Mouse (Mus musculus) forebrain, postnatal 0 days (tissue): Measurements from ENCODE around the gene Efcab12. TPM values are rescaled to one million over a fixed set of nuclear protein-coding genes. Genes with fewer than 3 reads are reported as not detected.
"Not testable (repeated sequence)": the region's sequence is repeated elsewhere in the genome, so short reads cannot be mapped to it uniquely, and the experiment has no call there.

Experiments used
- ATAC-seq: fragments of 200-750 bp; cut with Nextera tagmentation; 2 replicates; pipeline ENCODE4 v1.8.0; 2017; ENCODE audit warnings: mild to moderate bottlenecking, moderate library complexity
- DNase-seq: peaks from one replicate; pipeline ENCODE4 v3.0.0-alpha.2; 2015
- H3K27ac ChIP-seq: fragments of 300-500 bp; sonication (generic); 2 replicates; pipeline ENCODE4 v1.5.1; 2014; ENCODE audit warnings: low read depth, mild to moderate bottlenecking, antibody characterized with exemption, low read length, moderate library complexity, mixed read lengths
- H3K27me3 ChIP-seq: fragments of 300-500 bp; sonication (generic); 2 replicates; pipeline ENCODE4 v1.6.1; 2014; ENCODE audit warnings: mild to moderate bottlenecking, low read length, mixed read lengths; ENCODE audit not compliant: insufficient read depth
- H3K36me3 ChIP-seq: fragments of 300-500 bp; sonication (generic); 2 replicates; pipeline ENCODE4 v1.6.1; 2014; ENCODE audit warnings: mild to moderate bottlenecking, moderate library complexity; ENCODE audit not compliant: insufficient read depth
- H3K4me1 ChIP-seq: fragments of 300-500 bp; sonication (generic); 2 replicates; pipeline ENCODE4 v1.6.1; 2014; ENCODE audit warnings: antibody characterized with exemption; ENCODE audit not compliant: insufficient read depth
- H3K4me2 ChIP-seq: fragments of 300-500 bp; sonication (generic); 2 replicates; pipeline ENCODE4 v1.6.1; 2014; ENCODE audit warnings: low read depth, mild to moderate bottlenecking, moderate library complexity
- H3K4me3 ChIP-seq: fragments of 300-500 bp; sonication (generic); 2 replicates; pipeline ENCODE4 v1.5.1; 2014; ENCODE audit warnings: low read depth, low read length, mixed read lengths
- H3K9ac ChIP-seq: fragments of 300-500 bp; sonication (generic); 2 replicates; pipeline ENCODE4 v1.6.1; 2014; ENCODE audit warnings: mild to moderate bottlenecking
- H3K9me3 ChIP-seq: fragments of 300-500 bp; sonication (generic); 2 replicates; pipeline ENCODE4 v1.6.1; 2016; ENCODE audit warnings: low read length
- CTCF ChIP-seq: sonication (generic); IDR thresholded peaks from 2 replicates; pipeline ENCODE4 v1.5.1; 2016; ENCODE audit warnings: antibody characterized with exemption, control low read depth, low read depth
- WGBS: fragments of 180-500 bp; shearing (Covaris S2); extraction: QIAGEN DNeasy Blood & Tissue Kit; methylation state at CpG from one replicate; pipeline ENCODE4 v1.1.7; 2014; 5-methylcytosine and 5-hydroxymethylcytosine counted together
- polyA plus RNA-seq: library from polyadenylated mRNA; unstranded; fragments of >200 nt; fragmentation: Nextera tagmentation; extraction: Ambion mirVana; gene quantifications from 2 replicates; pipeline ENCODE4 v1.2.1, GENCODE M21; 2015
- total RNA-seq: library from RNA; depleted of rRNA; stranded (reverse); fragments of >200 nt; gene quantifications from 2 replicates; pipeline ENCODE4 v1.2.3, GENCODE M21; 2014; rRNA removed

Gene Efcab12
- total RNA-seq (2.4 and 4.4 TPM in 2 replicates), polyA plus RNA-seq (1.4 and 1.7 TPM in 2 replicates)

DNA sequence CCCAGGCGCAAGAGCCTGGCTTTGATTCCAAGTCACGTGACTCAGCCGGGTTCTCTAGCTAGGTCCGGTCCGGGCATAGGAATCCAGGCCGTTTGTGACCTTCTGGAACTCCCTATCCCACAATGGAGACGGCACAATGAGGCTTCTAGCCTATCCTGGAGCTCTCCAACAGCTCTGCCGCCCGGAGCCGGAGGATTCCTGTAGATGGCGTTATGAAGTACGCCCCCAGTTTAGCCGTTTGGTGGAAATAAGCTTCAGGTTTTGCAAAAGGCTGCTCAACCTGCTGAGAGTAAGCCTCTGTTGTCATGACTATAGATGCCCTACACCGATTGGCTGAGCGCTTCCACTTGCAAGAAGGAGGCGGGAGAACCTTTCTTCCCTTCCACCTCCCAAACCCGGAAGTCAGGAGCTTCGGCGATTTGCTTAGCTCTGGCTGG lies at the start of gene Efcab12:
Gene Efcab12 (minus strand): TSS at position 252 of the 437 bp plus-strand sequence.
- Histone ChIP-seq H3K9me3 (no peaks in the 10 kb centered on the region), H3K27me3 (no peaks in the 10 kb centered on the region), H3K27ac (peak within 1 kb of the TSS; percentile 29; the same call in 1 of the 2 replicates), H3K4me3 (peak within 1 kb of the TSS; percentile 39), H3K9ac (peak within 1 kb of the TSS; percentile 37), H3K36me3 (peaks cover 5% of the 10 kb centered on the region; the same call in 1 of the 2 replicates), H3K4me1 (peaks cover 6% of the 10 kb centered on the region; the same call in 1 of the 2 replicates), H3K4me2 (peak within 1 kb of the TSS; percentile 61)
- peak; percentile 85 for DNase-seq
- peak; percentile 35 for TF ChIP-seq CTCF
- ATAC-seq, result peak; percentile 100
- WGBS, result 1% methylated on average over 19 of the region's 19 CpGs

DNA sequence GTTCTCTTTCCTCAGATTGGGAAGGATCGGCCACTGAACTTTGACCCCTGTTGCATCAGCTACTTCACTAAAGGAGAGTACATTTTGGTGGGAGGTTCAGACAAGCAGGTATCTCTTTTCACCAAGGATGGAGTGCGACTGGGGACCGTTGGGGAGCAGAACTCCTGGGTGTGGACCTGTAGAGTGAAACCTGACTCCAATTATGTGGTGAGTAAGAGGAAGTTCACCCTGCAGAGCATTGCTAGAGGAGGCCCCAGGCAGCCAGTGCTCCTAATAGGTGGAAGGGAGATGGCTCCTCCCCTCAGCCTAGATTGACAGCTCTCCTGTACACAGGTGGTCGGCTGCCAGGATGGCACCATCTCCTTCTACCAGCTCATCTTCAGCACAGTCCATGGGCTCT lies 48.7 kb upstream of the Efcab12 start:
- no peaks in the 10 kb centered on the region for H3K9me3 ChIP-seq
- H3K4me3 ChIP-seq, result no peak overlapping the region
- no peak overlapping the region for H3K27ac ChIP-seq
- peaks cover 43% of the 10 kb centered on the region for H3K36me3 ChIP-seq
- no peak for TF ChIP-seq CTCF
- ATAC-seq (no peak), DNase-seq (no peak)
- H3K9ac ChIP-seq, result no peak overlapping the region
- 82% methylated on average over 4 of the region's 4 CpGs for WGBS
- no peaks in the 10 kb centered on the region for H3K27me3 ChIP-seq
- H3K4me1 ChIP-seq, result peaks cover 15% of the 10 kb centered on the region
- no peak overlapping the region for H3K4me2 ChIP-seq

DNA sequence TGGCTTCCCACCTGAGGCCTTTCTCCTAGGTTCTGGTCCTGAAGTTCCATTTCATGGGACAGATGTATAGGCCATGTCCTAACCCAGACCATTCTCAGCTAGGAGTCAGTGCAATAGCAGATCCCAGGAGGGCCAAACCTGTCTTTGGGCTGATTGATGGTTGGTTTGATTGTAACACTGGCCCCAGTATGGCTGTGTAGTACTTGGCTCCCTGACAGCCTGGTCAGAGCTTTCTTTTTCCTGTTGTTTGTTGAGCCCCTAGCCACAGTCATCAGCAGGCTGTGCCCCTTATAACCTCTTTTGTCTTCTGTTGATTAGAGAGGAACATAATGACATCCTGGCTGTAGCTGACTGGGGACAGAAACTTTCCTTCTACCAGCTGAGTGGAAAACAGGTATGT lies 45.8 kb upstream of the Efcab12 start:
- no peak for DNase-seq
- H3K27ac ChIP-seq, result no peak overlapping the region
- no peaks in the 10 kb centered on the region for H3K9me3 ChIP-seq
- no peaks in the 10 kb centered on the region for H3K4me1 ChIP-seq
- TF ChIP-seq CTCF, result no peak
- peaks cover 54% of the 10 kb centered on the region for H3K36me3 ChIP-seq
- no peak overlapping the region for H3K4me3 ChIP-seq
- H3K27me3 ChIP-seq, result no peaks in the 10 kb centered on the region
- no peak overlapping the region for H3K4me2 ChIP-seq
- H3K9ac ChIP-seq, result no peak overlapping the region
- ATAC-seq, result no peak

DNA sequence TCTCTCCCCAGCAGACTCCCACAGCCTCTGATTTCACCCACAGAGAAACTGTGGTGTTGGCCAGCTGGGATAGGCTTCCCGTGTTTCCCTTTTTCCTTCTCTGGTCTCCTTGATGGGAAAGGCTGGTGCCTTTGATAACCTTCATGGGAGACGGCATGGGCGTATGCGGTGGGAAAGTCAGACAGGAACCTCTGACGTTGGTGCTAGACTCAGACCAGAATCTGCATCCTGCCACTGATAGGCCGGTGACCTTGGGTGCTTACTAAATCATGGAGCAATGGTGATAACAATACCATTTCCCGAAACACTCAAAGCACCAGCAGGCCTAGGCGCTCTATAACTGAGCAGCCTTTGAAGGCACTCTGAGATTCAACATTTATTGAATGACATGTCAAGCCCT lies 42.5 kb upstream of the Efcab12 start:
- H3K27me3 ChIP-seq, result no peaks in the 10 kb centered on the region
- no peak overlapping the region for H3K27ac ChIP-seq
- no peak overlapping the region for H3K4me2 ChIP-seq
- H3K9me3 ChIP-seq, result no peaks in the 10 kb centered on the region
- H3K9ac ChIP-seq, result no peak overlapping the region
- H3K4me3 ChIP-seq, result no peak overlapping the region
- DNase-seq (no peak), ATAC-seq (no peak)
- TF ChIP-seq CTCF, result no peak
- no peaks in the 10 kb centered on the region for H3K4me1 ChIP-seq
- H3K36me3 ChIP-seq, result peaks cover 55% of the 10 kb centered on the region
- WGBS, result 95% methylated on average over 8 of the region's 8 CpGs

DNA sequence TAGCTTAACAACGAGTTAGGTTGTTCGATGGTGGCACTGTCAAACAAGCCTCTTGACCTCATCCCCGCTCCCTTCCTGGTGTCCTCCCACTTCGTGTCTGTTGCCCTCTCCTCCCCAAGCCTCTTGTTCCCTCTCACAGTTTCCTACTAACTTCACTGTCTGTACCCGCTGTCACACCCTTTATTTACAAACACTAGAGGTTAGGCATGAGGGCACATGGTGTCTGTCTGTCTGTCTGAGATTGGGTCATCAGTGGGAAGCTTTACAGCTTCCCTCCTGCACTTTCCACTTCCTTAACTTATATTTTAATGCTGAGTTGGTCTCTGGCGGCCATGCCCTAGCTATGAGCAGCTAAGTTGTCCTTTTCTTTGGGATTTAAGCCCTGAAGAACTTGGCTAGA lies 41.5 kb upstream of the Efcab12 start:
- no peak for TF ChIP-seq CTCF
- no peaks in the 10 kb centered on the region for H3K4me1 ChIP-seq
- no peaks in the 10 kb centered on the region for H3K9me3 ChIP-seq
- no peak overlapping the region for H3K4me3 ChIP-seq
- no peak overlapping the region for H3K9ac ChIP-seq
- WGBS, result 86% methylated on average over 6 of the region's 6 CpGs
- H3K36me3 ChIP-seq, result peaks cover 56% of the 10 kb centered on the region
- ATAC-seq, result no peak
- no peak overlapping the region for H3K4me2 ChIP-seq
- H3K27ac ChIP-seq, result no peak overlapping the region
- H3K27me3 ChIP-seq, result no peaks in the 10 kb centered on the region
- no peak for DNase-seq

DNA sequence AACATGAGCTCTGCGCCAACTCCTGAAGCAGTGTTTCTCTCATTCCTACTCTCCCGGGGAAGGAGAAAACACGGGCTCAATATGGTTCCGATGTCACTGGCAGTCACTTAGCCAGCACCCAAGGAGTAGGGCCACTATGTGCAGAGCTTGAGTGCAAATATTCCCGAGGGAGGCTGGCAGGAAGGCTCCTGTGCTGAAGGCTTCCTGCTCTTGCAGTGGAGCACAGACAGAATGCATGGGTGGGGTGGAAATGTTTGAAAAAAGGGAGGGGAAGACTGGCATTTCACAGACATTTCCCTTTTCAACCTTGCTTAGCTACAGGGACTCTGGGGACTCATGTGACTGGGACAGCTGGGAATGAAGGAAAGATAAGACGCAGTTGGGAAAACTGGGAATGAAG lies 40.5 kb upstream of the Efcab12 start:
- ATAC-seq (no peak), DNase-seq (no peak)
- no peak overlapping the region for H3K9ac ChIP-seq
- no peak for TF ChIP-seq CTCF
- H3K9me3 ChIP-seq, result no peaks in the 10 kb centered on the region
- WGBS, result 89% methylated on average over 6 of the region's 6 CpGs
- H3K27ac ChIP-seq, result no peak overlapping the region
- H3K4me2 ChIP-seq, result no peak overlapping the region
- H3K27me3 ChIP-seq, result no peaks in the 10 kb centered on the region
- peaks cover 56% of the 10 kb centered on the region for H3K36me3 ChIP-seq
- no peaks in the 10 kb centered on the region for H3K4me1 ChIP-seq
- H3K4me3 ChIP-seq, result no peak overlapping the region

DNA sequence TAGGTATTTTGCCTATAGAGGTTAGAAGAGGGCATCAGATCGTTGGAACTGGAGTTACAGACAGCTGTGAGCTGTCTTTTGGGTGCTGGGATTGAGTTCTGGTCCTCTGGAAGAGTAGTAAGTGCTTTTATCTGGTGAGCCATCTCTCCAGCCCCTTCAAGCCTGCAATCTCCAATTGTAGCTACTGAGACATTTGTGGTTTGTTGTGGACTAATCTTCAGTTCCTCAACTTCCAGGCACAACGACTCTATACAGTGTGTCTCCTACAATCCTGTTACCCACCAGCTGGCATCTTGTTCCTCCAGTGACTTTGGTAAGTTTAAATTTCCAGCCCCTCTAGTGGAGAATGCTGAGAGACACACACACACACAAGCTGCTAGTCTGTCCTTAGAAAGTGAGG lies 39.0 kb upstream of the Efcab12 start:
- H3K4me2 ChIP-seq, result no peak overlapping the region
- H3K9ac ChIP-seq, result no peak overlapping the region
- no peak overlapping the region for H3K4me3 ChIP-seq
- no peak for ATAC-seq
- H3K36me3 ChIP-seq, result peaks cover 48% of the 10 kb centered on the region
- H3K4me1 ChIP-seq, result no peaks in the 10 kb centered on the region
- no peaks in the 10 kb centered on the region for H3K9me3 ChIP-seq
- H3K27ac ChIP-seq, result no peak overlapping the region
- DNase-seq, result no peak
- no peaks in the 10 kb centered on the region for H3K27me3 ChIP-seq
- TF ChIP-seq CTCF, result no peak
- WGBS, result 88% methylated on average over 2 of the region's 2 CpGs

DNA sequence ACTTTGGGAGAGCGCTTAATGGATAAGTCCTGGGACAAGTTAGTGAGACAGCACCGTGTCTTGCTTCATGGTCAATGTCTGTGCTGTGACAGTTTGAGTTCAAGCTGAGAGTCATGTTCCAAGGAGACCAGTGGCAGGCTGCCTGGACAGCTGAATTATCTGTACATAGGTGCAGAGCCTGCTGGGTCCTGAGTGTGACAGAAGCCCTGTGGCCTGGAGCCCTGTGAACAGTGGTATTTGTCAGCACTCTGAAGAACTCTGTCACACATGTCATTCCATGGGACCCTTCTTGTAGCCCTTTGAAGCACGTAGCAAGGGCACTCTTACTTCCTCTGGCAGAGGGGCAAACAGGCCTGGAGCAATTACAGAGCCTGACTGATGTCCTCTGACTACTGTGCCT lies 33.1 kb upstream of the Efcab12 start:
- not testable (repeated sequence) for H3K9ac ChIP-seq, ATAC-seq, H3K27me3 ChIP-seq, H3K27ac ChIP-seq, H3K4me1 ChIP-seq, DNase-seq, H3K9me3 ChIP-seq, H3K4me2 ChIP-seq, H3K4me3 ChIP-seq
- no CpG with 5 or more reads among the region's 3 CpGs for WGBS
- peaks cover 11% of the 10 kb centered on the region; the same call in 1 of the 2 replicates for H3K36me3 ChIP-seq

DNA sequence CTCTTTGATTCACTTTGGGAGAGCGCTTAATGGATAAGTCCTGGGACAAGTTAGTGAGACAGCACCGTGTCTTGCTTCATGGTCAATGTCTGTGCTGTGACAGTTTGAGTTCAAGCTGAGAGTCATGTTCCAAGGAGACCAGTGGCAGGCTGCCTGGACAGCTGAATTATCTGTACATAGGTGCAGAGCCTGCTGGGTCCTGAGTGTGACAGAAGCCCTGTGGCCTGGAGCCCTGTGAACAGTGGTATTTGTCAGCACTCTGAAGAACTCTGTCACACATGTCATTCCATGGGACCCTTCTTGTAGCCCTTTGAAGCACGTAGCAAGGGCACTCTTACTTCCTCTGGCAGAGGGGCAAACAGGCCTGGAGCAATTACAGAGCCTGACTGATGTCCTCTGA lies 28.9 kb upstream of the Efcab12 start:
- H3K27me3 ChIP-seq, H3K27ac ChIP-seq, H3K4me2 ChIP-seq, ATAC-seq, H3K4me1 ChIP-seq, H3K9me3 ChIP-seq, H3K9ac ChIP-seq, H3K4me3 ChIP-seq, DNase-seq: not testable (repeated sequence)
- no CpG with 5 or more reads among the region's 3 CpGs for WGBS
- peaks cover 17% of the 10 kb centered on the region; the same call in 1 of the 2 replicates for H3K36me3 ChIP-seq
